In the genomic region with DNA sequence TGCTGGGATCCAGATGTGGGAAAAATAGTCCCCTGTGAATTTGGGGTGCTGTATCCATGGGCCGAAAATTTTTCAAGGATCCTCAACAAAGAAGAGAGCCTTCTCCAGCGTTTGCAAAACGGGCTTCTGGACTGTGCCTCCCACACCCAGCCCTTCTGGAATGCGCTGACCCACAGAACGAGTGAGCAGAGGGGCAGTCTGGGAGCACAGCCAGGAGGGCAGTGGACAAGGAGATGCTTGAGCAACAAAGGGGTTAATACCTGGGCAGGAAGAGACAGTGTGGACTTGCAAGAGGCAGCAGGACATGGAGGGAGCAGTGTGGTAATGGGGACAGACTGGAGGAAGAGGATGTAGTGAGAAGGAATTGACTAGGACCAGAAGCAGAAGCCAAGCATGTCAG, we compare ENCODE assay signal across 23 mouse cellular contexts. TPM values are rescaled to one million over a fixed set of nuclear protein-coding genes. Genes with fewer than 3 reads are reported as not detected.
"Had no signal": no experiment of that assay in that cellular context is flagged by ENCODE, and none has a peak within 500 bp of the region (broad histone marks: within the 10 kb centered on the region; RNA-seq: fewer than 3 reads in every experiment).

No protein-coding gene starts in this region.

- H3K4me3 ChIP-seq: heart, adult 2 months; heart, embryonic 13.5 days; heart, embryonic 15.5 days; hindbrain, embryonic 13.5 days; hindbrain, embryonic 15.5 days; limb, embryonic 13.5 days; limb, embryonic 15.5 days; liver, embryonic 12.5 days had no signal

- H3K27me3 ChIP-seq: hindbrain, embryonic 15.5 days; limb, embryonic 15.5 days had no signal

- H3K4me2 ChIP-seq: heart, embryonic 11.5 days; heart, embryonic 13.5 days; heart, embryonic 15.5 days; hindbrain, embryonic 13.5 days; hindbrain, embryonic 15.5 days; limb, embryonic 13.5 days; limb, embryonic 15.5 days; liver, embryonic 12.5 days had no signal

- H3K4me1 ChIP-seq: heart, embryonic 13.5 days; heart, embryonic 15.5 days; hindbrain, embryonic 13.5 days; hindbrain, embryonic 15.5 days; limb, embryonic 15.5 days; liver, embryonic 12.5 days had no signal

- H3K9me3 ChIP-seq: heart, embryonic 13.5 days; heart, embryonic 15.5 days; hindbrain, embryonic 13.5 days; hindbrain, embryonic 15.5 days; limb, embryonic 13.5 days; limb, embryonic 15.5 days; liver, embryonic 12.5 days had no signal

- H3K9ac ChIP-seq: forebrain, postnatal 0 days; heart, embryonic 13.5 days; heart, embryonic 15.5 days; hindbrain, embryonic 13.5 days; hindbrain, embryonic 15.5 days; limb, embryonic 13.5 days; limb, embryonic 15.5 days; liver, embryonic 12.5 days; liver, embryonic 14.5 days had no signal

- H3K27ac ChIP-seq: heart, adult 2 months; heart, embryonic 13.5 days; heart, embryonic 15.5 days; hindbrain, embryonic 13.5 days; hindbrain, embryonic 15.5 days; hindbrain, postnatal 0 days; limb, embryonic 13.5 days; limb, embryonic 15.5 days; liver, embryonic 12.5 days; liver, embryonic 14.5 days had no signal

- ATAC-seq: forebrain, postnatal 0 days; hindbrain, postnatal 0 days; intestine, embryonic 16.5 days; liver, embryonic 12.5 days had no signal

- H3K36me3 ChIP-seq: heart, embryonic 13.5 days; heart, embryonic 15.5 days; hindbrain, embryonic 13.5 days; hindbrain, embryonic 15.5 days; limb, embryonic 13.5 days; limb, embryonic 15.5 days; liver, embryonic 12.5 days had no signal

- DNase-seq: forebrain, postnatal 0 days; gastrocnemius, postnatal 14 days; gastrocnemius, postnatal 36 days; heart, adult 11 months; heart, adult 2 months; heart, postnatal 14 days; heart, postnatal 36 days; kidney, adult 18-20 months; layer of hippocampus, adult 9-11 months; layer of hippocampus, postnatal 36 days; left cerebral cortex, postnatal 4 days had no signal

RNA-seq across cellular contexts. Expression of a gene that starts 12.4 kb away (rescaled TPM):
- polyA plus RNA-seq: heart, embryonic 11.5 days; hindbrain, embryonic 11.5 days had no signal
